Mouse (Mus musculus) erythroid progenitor cell, adult 5-6 weeks (primary cell): ENCODE measurements around the gene A030005K14Rik. TPM values are rescaled to one million over a fixed set of nuclear protein-coding genes. Genes with fewer than 3 reads are reported as not detected.

Experiments used
- ATAC-seq: replicated peaks from 2 replicates; pipeline ENCODE4 v1.8.0; 2016; ENCODE audit warnings: moderate number of reproducible peaks, mild to moderate bottlenecking, moderate TSS enrichment, inconsistent platforms; ENCODE audit not compliant: poor library complexity, low FRiP score, severe bottlenecking
- total RNA-seq, 2 experiments: library from RNA; stranded (forward) in 1 of 2; stranded (reverse) in 1 of 2; fragments of 150-400 nt in 1 of 2; fragments of 186-747, 209-891 nt in 1 of 2; gene quantifications; 2 replicates each; pipeline versions ENCODE4 v1.2.3 to v1.2.4; 2015 to 2017; ENCODE audit warnings: low replicate concordance in 2 of 2

A030005K14Rik gene
- total RNA-seq (2015; ENCODE audit: low replicate concordance) (not detected in 2 replicates), total RNA-seq (2017; ENCODE audit: low replicate concordance) (not detected in 2 replicates)

DNA sequence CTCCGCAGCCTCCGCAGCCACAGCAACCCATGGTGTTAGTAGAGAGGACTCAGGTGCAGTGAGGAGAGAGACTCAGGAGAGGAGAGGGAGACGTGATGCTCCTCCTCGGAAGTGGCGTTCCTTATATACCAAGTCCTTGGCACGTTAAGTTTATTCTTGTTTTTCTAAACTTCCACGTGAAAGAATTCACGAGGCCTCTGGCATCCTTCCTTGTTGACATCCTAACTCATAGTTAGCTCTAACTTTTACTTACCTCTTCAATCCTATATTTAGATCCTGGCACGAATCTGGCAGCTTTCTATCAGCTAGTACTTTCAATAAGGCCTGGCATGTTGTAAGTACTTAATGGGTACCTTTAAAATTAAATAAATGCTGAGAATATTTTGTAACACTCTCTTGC lies at the start of gene A030005K14Rik:
A030005K14Rik (minus strand) TSS at position 101 of the 400 bp plus-strand sequence.
- no peak for ATAC-seq

DNA sequence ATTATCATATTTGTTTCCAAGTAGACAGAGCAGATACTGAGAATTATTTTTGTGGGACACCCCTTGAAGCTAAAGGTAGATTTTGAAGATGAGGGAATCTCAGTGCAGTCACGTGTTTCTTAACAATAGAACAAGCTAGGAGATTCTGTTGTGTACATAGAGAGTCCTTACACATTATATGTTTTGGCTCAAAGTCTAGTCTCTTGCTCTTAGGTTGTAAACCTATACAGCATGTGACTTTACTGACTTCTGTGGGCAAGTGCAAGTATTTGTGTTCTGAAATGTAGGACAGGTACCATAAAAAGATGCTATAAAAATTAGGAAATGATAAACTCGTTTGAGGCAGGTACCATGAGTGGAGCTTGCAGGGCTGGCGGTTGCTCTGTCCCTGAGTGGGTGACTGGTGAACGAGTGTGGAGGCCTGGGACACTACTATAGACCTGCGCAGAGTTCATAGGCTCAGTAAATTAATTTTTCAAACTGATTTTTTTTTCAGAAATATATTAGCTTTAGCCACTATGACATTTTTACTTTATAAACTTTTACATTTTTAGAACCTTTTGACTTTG lies 48.3 kb upstream of the A030005K14Rik start:
- no peak for ATAC-seq

DNA sequence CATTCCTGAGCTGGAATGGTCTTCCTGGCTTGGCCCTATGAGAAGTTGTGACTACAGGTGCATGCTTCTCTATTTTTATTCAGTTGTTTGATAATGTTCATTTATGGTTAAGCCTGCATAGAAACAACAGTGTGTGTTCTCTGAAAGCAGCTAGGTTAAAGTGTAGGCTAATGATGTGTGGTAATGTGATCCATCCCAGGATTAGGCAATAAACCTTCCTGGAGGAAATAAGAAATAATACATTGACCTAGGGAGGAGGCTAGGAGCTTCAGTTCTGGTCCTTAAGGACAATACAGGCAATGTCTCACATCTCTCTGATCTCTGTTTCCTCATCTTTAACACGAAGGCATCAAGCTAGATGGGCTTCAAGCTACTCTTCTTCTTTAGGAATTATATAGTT lies 46.3 kb upstream of the A030005K14Rik start:
- ATAC-seq, result no peak

DNA sequence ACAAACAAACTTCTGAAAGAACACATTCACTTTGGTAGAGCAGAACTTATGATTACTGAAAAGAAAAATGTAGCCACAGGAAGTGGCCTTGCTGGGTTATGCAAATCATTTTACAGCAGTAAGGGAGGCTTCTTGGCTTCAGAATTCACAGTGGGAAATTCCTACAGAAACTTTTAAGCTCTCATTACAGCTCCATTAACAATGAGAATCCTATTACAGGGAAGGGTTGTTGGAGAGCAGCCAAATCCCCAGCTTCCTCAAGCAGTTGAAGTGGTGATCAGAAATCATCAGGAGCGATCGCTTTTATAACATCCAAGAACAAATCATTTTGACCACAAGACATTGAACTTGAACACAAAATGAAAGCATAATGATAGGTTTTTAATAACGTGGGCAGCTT lies 42.7 kb upstream of the A030005K14Rik start:
- no peak for ATAC-seq

DNA sequence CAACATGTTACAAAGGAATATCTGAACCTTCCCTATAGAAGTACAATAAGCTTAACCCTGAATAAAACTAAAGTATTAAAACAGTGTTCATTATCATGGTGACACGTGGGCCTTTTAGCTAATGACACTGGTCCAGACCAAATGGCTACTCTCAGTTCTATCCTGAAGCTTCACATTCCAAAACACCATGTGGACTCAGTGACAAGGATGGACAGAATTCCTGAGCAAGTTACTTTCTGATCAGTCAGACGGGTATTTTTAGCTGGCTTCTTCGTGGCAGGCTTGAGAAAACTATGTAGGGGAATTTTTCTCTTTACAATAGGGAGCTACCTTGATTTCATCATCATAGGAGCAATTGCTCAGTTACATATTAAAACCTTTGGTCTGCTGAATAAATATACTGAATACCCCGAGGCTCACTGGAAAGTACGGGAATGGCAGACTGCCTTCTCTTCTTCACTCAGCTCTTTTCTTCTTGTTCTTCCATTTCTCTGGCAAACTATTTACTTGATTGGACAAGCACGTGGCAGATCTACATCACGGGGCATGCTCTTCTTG lies 40.5 kb upstream of the A030005K14Rik start:
- no peak for ATAC-seq

DNA sequence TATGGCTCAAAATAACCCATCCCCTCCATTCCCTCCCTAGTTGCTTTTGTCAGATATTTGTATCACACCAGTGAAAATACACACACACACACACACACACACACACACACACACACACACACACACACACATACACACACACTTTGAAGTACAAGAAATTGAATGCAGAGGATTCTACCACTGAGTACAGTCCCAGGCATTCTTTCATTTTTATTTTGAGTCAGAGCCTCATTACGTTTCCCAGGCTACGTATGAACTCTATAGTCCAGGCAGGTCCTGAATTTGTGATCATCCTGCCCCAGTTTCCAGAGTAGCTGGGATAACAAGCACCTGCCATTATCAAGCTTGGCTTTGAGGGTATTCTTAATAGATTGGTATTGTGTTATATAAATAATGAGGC lies 40.0 kb upstream of the A030005K14Rik start:
- ATAC-seq, result no peak

DNA sequence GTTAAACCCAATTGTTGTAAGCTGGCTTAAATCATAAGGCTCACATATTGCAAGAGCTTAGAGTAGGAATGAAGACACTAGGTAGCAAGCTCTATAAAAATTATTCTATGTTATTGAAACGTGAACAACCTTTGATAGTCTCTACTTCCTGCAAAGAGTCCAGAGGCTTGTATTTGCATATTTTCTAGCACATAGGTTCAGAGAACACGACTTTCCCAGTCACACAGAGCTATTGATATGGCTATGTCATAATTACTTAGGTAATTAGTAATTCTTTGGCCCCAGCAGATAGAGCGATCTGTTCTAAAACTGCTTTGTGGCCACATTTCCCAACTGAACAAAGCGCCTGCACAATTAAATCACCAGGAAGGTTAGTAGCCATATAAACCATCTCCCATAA lies 37.8 kb upstream of the A030005K14Rik start:
- no peak for ATAC-seq

DNA sequence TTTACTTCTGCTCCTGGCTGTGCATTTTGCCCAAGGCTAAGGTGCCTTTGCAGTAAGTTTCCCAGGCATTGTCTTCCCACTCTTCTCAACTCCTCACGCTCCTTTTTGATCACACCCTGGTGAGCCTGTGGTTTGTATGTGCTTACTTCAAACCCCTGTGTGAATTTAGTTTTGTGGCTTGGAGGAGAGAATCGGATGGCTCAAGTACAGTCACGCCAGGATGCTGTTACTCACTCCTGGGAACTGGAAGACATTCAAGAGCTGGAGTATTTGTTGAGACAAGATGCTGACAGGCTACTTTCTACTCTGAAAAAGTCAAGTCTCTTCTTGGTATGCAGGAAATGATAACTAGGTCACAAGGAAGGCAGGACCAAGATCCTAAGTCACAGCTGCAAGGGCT lies 32.1 kb upstream of the A030005K14Rik start:
- no peak for ATAC-seq

DNA sequence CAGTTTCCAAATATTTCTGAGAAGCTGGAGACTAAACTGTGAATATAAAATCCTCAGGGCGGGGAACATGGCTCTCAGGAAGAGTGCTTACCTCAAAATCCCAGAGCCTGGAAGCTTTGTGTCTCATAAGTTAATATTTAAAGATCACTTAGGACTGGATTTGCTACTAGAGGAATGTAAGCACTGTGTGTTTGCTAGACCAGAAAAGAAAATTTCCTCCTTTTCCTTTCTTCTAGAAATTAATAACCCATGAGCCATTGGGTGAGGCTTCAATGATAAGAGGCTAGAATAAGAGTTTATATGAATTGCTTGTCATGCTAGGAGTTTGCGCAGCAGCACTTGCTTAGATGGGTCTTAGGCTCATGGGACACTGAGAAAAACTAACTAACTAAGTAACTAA lies 25.6 kb upstream of the A030005K14Rik start:
- no peak for ATAC-seq

DNA sequence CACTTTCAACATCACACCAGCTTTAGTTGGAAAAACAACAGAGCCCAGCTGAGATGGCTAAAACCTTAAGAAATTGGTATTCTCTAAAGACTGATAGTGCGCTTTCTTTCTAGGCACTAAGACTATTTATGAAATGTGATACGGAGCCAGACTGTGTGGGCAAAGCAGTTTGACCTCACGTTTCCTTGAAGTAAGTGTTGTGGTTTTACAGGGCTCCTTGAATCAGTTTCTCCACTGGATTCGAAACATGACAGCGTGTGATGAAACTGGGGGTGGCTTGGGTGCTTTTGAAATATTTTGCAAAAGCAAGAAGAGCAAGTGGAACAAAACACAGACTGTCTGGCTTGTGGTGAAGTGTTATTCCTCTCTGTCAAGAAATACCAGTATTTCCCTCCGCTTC lies 17.8 kb upstream of the A030005K14Rik start:
- ATAC-seq, result no peak

DNA sequence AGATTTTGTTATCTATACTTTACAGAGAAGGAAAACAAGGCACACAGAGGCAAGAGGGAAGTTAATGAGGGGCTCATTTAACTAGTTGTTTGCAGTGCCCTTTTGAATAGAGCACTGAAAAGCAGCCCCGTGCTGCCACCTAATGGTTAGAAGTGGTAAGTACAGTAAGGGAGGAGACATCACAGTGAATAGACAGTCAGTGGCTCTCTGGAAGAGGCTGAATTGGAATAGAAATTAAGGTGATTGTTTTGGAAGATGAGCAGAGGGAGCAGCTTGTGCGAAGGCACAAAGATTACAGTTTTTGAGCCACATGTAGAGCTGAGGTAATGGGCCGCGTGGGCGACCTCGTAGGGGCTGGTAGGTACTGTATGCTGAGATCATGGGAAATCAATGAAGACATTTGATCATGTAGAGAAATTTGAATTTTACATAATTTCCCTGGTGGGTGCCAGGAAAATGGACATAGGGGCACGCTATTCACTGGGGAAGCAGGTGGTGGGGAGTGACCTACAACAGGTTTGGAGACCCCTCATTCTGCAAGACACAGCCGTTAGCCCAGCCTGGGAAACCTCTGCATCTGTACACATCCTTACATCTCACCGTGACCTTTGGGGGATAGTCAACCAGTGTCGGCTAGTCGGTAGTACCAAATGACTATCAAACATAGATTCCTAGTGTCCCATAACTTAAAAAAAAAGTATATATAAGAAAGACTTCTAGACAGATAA lies 17.2 kb upstream of the A030005K14Rik start:
- no peak for ATAC-seq

DNA sequence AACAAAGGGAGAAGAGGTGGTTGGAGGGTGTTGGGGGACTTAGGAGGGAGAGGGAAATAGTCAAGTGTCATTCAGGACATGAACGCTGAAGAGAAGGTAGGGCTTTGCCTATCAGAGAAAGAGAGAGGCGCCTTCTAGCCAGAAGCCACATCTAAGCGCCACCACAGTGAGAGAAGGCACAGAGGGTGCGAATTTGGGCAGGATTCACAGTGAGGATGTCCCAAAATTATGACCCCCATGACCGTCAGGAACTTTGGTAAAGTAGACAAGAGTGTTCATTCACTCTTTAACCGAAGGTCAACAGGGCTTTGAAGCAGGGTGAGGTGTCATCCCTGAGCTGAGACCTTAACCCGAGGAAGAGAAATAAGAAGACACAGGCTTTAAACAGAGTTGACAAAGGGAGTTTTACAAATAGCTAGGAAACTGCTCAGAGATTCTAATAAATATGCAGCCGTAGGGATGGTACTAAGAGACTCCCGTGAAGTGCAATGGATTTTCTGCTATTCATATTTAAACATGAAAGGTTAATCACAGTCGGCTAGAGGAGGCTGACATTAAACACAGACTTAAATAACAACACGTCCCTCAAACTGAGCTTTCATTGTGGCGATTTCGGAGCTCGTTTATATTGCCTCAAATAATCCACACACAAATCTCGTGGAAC lies 16.5 kb upstream of the A030005K14Rik start:
- ATAC-seq, result no peak

DNA sequence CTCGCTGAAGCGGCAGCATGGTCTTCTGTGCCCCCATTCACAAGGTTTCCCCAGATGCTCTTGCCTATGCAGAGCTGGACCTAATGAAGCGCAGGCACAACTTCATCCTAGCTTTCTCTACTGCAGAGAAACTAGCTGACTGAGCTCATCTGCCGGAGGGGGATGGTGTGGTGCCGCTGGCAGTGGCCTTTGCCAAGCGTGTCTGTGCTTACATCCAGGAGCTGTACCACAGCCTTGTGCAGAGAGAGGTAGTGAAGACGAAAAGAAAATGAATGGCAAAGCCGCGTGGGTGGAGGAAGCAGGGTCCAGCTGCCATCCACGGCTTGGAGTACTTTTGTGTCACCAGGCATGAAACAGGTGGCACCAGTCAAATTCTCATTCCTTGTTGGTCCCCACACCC lies 8.0 kb upstream of the A030005K14Rik start:
- ATAC-seq, result no peak

DNA sequence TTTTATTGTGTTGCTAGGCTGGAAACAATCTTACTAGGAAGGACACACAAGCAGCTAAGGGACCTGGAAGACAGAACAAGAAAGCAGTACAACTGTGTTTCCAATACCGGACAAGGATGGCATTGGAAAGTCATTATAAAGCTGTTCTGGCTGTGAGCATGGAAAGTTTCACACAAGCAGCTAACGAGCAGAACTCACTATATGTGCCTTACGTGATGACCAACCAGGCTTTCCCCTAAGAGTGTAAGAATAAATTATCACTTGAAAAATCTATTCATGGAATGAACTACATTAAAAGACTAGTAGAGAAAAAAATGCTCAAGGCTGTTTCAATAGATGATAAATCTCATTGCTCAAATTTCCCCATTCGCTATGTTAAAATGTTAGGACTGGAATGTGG lies 7.4 kb upstream of the A030005K14Rik start:
- no peak for ATAC-seq

DNA sequence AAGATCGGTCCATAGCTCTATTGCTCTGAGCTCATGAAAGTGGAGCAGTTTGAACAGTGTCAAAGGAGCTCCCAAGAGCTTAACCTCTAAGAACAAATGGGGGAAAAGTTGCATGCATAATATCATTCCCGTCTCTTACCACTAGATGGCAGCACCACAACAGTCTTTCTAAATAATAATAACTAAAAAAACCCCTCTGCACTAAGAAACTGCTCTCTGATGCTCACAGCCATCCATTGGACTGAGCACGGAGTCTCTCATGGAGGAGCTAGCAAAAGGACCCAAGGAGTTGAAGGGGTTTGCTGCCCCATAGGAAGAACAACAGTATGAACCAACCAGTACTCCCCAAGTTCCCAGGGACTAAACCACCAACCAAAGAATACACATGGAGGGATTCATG lies 5.7 kb upstream of the A030005K14Rik start:
- ATAC-seq, result no peak

DNA sequence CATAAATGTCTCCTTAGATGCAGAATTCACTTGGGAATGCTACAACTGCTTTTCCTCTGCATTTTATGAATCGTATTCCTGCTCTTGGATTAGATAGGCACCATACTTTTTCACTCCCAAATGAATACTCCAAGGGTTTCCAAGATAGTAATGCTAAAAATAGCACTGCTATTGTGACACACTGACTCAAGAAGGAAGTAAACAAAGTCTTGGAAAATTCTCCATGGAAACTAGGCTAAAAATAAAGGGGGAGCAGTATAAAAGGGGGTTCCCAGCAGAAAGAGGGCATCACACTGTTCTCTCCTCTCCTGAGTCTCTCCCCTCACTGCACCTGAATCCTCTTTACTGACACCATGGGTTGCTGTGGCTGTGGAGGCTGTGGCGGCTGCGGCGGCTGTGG lies 1.5 kb upstream of the A030005K14Rik start, which contains the start of gene Krtap28-13:
Krtap28-13 (plus strand) TSS at position 288 of the 400 bp plus-strand sequence.
- ATAC-seq, result no peak

DNA sequence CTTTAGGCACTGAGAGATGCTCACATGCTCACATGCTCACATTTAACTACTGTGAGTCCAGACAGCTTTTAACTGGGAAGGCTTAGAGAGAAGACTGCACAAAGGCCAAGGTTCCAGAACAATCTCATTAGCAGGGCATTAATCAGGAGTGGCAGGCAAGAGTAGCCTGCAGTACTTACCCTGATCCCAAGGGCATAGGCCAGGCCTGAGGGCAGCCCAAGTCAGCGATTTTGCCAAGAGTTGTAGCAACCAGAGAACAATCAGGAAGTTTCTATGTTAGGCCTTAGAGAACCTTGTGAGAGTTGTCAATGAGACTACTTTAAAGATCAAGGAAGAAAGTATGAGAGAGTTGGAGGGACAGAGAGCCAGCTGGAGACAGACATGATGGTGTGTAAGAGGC lies 697 bp downstream of the A030005K14Rik start:
- no peak for ATAC-seq

DNA sequence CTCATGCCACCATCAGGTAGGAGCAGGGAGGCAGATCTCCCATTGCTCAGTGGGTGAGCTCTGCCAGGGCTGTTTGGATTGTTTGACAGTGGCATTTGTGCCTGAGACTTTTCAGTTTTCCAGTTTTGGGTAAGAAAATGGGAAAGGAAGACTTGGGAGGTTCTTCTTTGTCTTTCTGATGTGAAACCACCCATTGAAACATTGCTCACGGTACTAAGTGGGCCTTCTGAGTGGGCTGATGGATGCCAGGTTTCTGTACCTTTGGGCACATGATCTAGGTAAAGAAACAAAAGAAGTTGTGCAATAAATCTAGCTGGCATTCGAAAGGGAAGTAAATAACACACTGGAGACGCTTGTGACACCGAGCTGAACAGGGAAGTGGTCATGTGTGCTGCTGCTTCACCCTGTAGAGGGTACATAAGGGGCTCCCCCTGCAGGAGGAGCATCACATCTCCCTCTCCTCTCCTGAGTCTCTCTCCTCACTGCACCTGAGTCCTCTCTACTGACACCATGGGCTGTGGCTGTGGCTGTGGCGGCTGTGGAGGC lies 14.2 kb downstream of the A030005K14Rik start, which contains the start of gene Gm47969:
Gm47969 (plus strand) TSS at position 51 of the 546 bp plus-strand sequence.
- no peak for ATAC-seq

DNA sequence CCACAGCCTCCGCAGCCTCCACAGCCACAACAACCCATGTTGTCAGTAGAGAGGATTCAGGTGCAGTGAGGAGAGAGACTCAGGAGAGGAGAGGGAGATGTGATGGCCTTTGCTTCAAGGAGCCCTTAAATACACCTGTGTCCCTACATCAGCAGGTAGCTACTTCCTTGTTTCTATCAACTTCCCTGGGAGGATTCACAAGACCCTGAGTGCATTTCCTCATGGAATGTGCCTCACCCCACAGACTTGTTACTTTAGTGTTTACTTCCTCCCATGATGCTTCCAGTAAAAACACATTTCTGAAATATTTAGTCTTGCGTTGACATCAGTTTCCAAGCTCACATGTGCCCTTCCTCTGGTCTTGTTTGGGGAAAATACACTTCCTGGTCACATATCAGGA lies 16.8 kb downstream of the A030005K14Rik start, which contains the start of gene Krtap28-10:
Krtap28-10 (minus strand) TSS at position 101 of the 400 bp plus-strand sequence.
- no peak for ATAC-seq

DNA sequence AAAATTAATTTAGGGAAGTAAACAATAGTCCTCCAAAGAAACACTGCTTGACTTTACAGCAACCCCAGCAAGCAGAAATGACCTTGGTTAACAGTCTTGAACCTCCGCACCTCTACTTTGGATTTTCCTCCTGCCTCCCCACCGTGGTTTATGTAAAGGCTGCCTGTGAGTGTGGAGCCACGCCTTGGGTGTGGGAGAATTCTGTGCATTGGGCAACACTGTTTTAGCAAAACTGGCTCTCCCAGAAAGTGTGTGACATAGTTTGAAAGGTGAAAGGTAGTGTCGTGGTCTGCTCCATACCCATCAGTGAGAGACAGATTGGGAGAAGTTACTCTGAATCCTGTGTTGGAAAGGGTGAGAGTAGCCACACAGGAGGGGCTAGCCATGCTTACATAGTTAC lies 20.1 kb downstream of the A030005K14Rik start:
- no peak for ATAC-seq
